Mouse (Mus musculus) lung, adult 2 months (tissue): ENCODE data around the gene Cd3d. TPM values are rescaled to one million over a fixed set of nuclear protein-coding genes. Genes with fewer than 3 reads are reported as not detected.

Experiments
- DNase-seq: peaks from one replicate; pipeline ENCODE4 v3.0.0; 2022
- H3K4me1 ChIP-seq: fragments of 200-500 bp; 2 replicates; pipeline ENCODE4 v1.6.1; 2011; ENCODE audit warnings: low read length; ENCODE audit not compliant: control insufficient read depth, insufficient read depth
- H3K4me3 ChIP-seq: fragments of 200-500 bp; replicated peaks from 2 replicates; pipeline ENCODE3; 2011; ENCODE audit warnings: low read depth, mild to moderate bottlenecking, control low read depth, low read length; ENCODE audit errors: extremely low read depth
- CTCF ChIP-seq: fragments of 200-500 bp; IDR thresholded peaks from 2 replicates; pipeline ENCODE4 v1.5.1; 2011; ENCODE audit warnings: mild to moderate bottlenecking, low read length, control low read depth; ENCODE audit not compliant: insufficient read depth
- POLR2A ChIP-seq: fragments of 200-500 bp; IDR thresholded peaks from 2 replicates; pipeline ENCODE4 v1.6.1; 2011; ENCODE audit warnings: low read depth, mild to moderate bottlenecking, control low read depth, low read length, borderline replicate concordance; ENCODE audit errors: extremely low read depth
- WGBS: fragments of 180-500 bp; shearing (Covaris S2); methylation state at CpG from one replicate; pipeline ENCODE4 v1.1.7; 2018; 5-methylcytosine and 5-hydroxymethylcytosine counted together
- polyA plus RNA-seq: library from polyadenylated mRNA; depleted of rRNA; stranded (reverse); fragments of >200 nt; gene quantifications from 2 replicates; pipeline ENCODE4 v1.2.3, GENCODE M21; 2012; rRNA removed

Gene Cd3d
- polyA plus RNA-seq, 1 experiment, result 2.0 TPM

DNA sequence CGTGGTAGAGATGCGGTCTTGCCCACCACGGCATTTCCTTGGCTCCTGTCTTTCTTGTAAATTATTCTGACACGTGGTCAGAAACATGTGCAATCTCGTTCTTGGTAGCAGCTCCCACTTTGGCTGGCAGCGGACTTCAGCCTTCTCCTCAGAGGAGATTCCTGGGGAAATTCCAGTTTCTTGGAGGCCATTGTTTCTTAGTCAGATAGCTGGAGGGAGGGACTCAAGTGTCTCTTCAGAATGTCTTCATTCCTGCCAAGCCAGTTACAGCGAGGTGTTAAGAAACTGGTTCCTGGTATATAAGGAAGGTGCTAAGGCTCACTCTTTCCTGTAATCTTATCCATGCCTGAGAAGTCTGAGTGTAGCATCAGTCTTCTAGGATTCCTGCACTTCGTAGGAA lies 45.8 kb downstream of the Cd3d start:
- DNase-seq, result no peak
- WGBS, result 48% methylated on average over 8 of the region's 8 CpGs

DNA sequence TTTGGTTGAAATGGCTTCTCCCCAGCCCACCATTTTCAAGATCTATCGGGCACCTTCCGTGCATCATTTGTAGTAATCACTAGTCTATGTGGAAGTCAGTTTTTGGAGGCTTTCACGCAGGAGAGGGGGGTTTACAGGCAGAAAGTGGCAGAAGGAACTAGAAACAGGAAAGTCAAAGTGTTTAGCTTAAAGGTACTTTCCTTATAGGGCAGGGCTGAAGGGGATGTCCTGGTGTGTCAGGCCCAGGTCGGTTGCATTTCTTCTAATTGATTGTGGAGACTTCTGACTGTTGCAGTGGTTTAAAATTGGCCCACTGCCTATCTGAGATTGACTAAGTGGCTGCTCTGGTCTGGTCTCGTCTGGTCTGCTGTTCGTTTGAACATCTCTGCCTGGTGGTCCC lies 48.8 kb downstream of the Cd3d start:
- Histone ChIP-seq H3K4me3 (no peak overlapping the region), H3K4me1 (no peaks in the 10 kb centered on the region)
- DNase-seq, result no peak
- TF ChIP-seq POLR2A (no peak), CTCF (no peak)
- WGBS, result 50% methylated on average over 6 of the region's 6 CpGs

More for the DNA sequence above, 45.8 kb downstream of the Cd3d start:
- H3K4me3 ChIP-seq, result no peak overlapping the region
- H3K4me1 ChIP-seq, result no peaks in the 10 kb centered on the region
- TF ChIP-seq POLR2A, result no peak
- TF ChIP-seq CTCF, result no peak

GRCm38 (mm10) chr9:45032261-45032660 lies 50.7 kb downstream of the Cd3d start:
- Histone ChIP-seq H3K4me1 (no peaks in the 10 kb centered on the region), H3K4me3 (no peak overlapping the region)
- 49% methylated on average over 2 of the region's 2 CpGs for WGBS
- no peak for DNase-seq
- TF ChIP-seq CTCF (no peak), POLR2A (no peak)

- no peak overlapping the region for H3K4me3 ChIP-seq
- WGBS, result 88% methylated on average over 3 of the region's 3 CpGs
- TF ChIP-seq CTCF (no peak), POLR2A (no peak)
- no peaks in the 10 kb centered on the region for H3K4me1 ChIP-seq
- DNase-seq, result no peak
Measured at GRCm38 (mm10) chr9:45034526-45034925, 52.9 kb downstream of the Cd3d start.

Other genes with a start within 250 kb of the Cd3d start
- 87.6 and 93.5 TPM in 2 replicates for gene Phldb1, start 246.6 kb upstream of the Cd3d start, polyA plus RNA-seq
- gene Arcn1, start 213.9 kb upstream of the Cd3d start, polyA plus RNA-seq, result 26.6 and 40.8 TPM in 2 replicates
- gene Ift46, start 213.9 kb upstream of the Cd3d start, polyA plus RNA-seq, result 38.9 and 67.5 TPM in 2 replicates
- 3.7 and 5.1 TPM in 2 replicates for gene Tmem25, start 182.5 kb upstream of the Cd3d start, polyA plus RNA-seq
- 17.6 and 19.8 TPM in 2 replicates for gene Ttc36, start 178.7 kb upstream of the Cd3d start, polyA plus RNA-seq
- gene Kmt2a, start 100.5 kb upstream of the Cd3d start, polyA plus RNA-seq, result 18.8 and 22.6 TPM in 2 replicates
- gene Atp5l, start 61.0 kb upstream of the Cd3d start, polyA plus RNA-seq, result 105 and 150 TPM in 2 replicates
- gene Ube4a, start 16.2 kb upstream of the Cd3d start, polyA plus RNA-seq, result 7.3 and 13.6 TPM in 2 replicates
- 1.3 and 2.3 TPM in 2 replicates for gene Cd3g, start 1.4 kb upstream of the Cd3d start, polyA plus RNA-seq
- 3.0 and 4.8 TPM in 2 replicates for gene Cd3e, start 27.8 kb downstream of the Cd3d start, polyA plus RNA-seq
- gene Mpzl2, start 58.0 kb downstream of the Cd3d start, polyA plus RNA-seq, result 3.3 and 8.6 TPM in 2 replicates
- gene Mpzl3, start 73.4 kb downstream of the Cd3d start, polyA plus RNA-seq, result 1.2 and 10.7 TPM in 2 replicates
- gene Jaml, start 97.4 kb downstream of the Cd3d start, polyA plus RNA-seq, result 0.69 and 1.3 TPM in 2 replicates
- gene Scn2b, start 136.0 kb downstream of the Cd3d start, polyA plus RNA-seq, result 0.38 and 0.39 TPM in 2 replicates
- gene Scn4b, start 156.6 kb downstream of the Cd3d start, polyA plus RNA-seq, result 0.34 and 1.0 TPM in 2 replicates
- not detected in 2 replicates for gene BC049352, start 200.2 kb downstream of the Cd3d start, polyA plus RNA-seq
- 18.2 and 24.1 TPM in 2 replicates for gene Tmprss4, start 222.3 kb downstream of the Cd3d start, polyA plus RNA-seq